Mouse (Mus musculus) megakaryocyte, embryonic 14.5 days (primary cell): ENCODE measurements around the gene Hoxc5.

Experiments used
- FLI1 ChIP-seq: IDR thresholded peaks from 2 replicates; pipeline ENCODE4 v1.6.1; 2012; ENCODE audit warnings: low read length, inconsistent platforms, mixed read lengths
- GATA1 ChIP-seq: IDR thresholded peaks from 3 replicates; pipeline ENCODE4 v1.6.1; 2012; ENCODE audit warnings: mixed read lengths, low read length, inconsistent platforms, borderline replicate concordance

DNA sequence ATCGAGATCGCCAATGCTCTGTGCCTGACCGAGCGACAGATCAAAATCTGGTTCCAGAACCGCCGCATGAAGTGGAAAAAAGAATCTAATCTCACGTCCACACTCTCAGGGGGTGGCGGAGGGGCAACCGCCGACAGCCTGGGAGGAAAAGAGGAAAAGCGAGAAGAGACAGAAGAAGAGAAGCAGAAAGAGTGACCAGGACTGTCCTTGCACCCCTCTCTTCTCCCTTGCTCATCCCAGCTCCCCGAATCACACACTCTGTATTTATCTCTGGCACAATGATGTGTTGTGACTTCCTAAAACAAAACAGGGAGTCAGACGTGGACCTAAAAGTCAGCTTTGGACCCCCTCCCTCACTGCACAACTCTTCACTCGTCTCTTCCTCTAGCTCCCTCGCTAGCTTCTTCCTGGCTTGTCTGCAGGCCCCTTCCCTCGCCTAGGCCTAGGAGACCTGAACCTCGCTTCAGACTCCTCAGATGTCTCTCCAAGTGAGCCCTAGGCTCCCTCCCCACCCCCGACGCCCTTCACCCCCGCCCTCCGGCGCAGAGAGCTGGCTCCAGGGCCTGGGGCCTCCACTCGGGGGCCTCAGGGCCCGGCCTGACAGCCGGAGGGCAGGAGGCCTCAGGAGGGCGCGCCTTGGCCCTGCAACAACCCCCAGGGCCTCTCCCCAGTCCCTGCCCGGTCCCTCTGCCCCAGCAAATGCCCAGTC is 43.8 kb downstream of the Hoxc5 start:
- no peak for TF ChIP-seq FLI1
- no peak for TF ChIP-seq GATA1
